25 mouse cellular contexts compared by ENCODE assay signal in genomic region chr2:27265819-27266218, GRCm38 (mm10). TPM values are rescaled to one million over a fixed set of nuclear protein-coding genes. Genes with fewer than 3 reads are reported as not detected.
DNase-seq lines count a peak whose midpoint lies in the region; ATAC-seq and TF ChIP-seq lines count a peak whose summit lies in the region.
"Had no signal": no experiment of that assay in that cellular context is flagged by ENCODE, and none has a peak within 500 bp of the region (broad histone marks: within the 10 kb centered on the region; RNA-seq: fewer than 3 reads in every experiment).

No protein-coding gene starts in this region.

- TF ChIP-seq CTCF in spleen, adult 2 months (IDR thresholded peaks at IDR 0.05; ENCODE audit: extremely low read depth, insufficient read depth, insufficient read length, insufficient replicate concordance) = no peak

- H3K36me3 ChIP-seq in spleen, adult 2 months (ENCODE audit: control insufficient read depth, insufficient read depth, low read length) = peaks cover 49% of the 10 kb centered on the region

- peak; percentile 60 for ATAC-seq in granulocyte monocyte progenitor cell, adult 5-6 weeks (replicated peaks; ENCODE audit: poor library complexity, severe bottlenecking)
- ATAC-seq in neutrophil, adult 5-6 weeks (ENCODE audit: extremely low read depth, insufficient number of reproducible peaks, low FRiP score, poor library complexity, severe bottlenecking) = peak; percentile 50; the same call in 1 of the 2 replicates
- ATAC-seq: forebrain, embryonic 13.5 days; forebrain, embryonic 16.5 days; hindbrain, embryonic 16.5 days had no signal

- H3K4me3 ChIP-seq in spleen, adult 2 months (ENCODE audit: extremely low read depth, insufficient read depth, insufficient read length) = no peak overlapping the region
- H3K4me3 ChIP-seq: forebrain, embryonic 10.5 days; forebrain, embryonic 13.5 days; gastrocnemius, adult 2 months; heart, embryonic 12.5 days; heart, embryonic 15.5 days; hindbrain, embryonic 10.5 days; hindbrain, embryonic 13.5 days had no signal

- 25% methylated on average over 3 of the region's 3 CpGs for WGBS in spleen, adult 2 months

- no peak for TF ChIP-seq POLR2A in spleen, adult 2 months (IDR thresholded peaks at IDR 0.05; ENCODE audit: low read depth, low read length)

- H3K4me1 ChIP-seq in spleen, adult 2 months (ENCODE audit: control insufficient read depth, insufficient read depth, insufficient read length) = no peaks in the 10 kb centered on the region; the same call in 1 of the 2 replicates
- H3K4me1 ChIP-seq: forebrain, embryonic 10.5 days; forebrain, embryonic 13.5 days; hindbrain, embryonic 10.5 days; hindbrain, embryonic 13.5 days had no signal

- peak in 1 of 2 experiments; percentile 23 for DNase-seq in spleen, adult 2 months (ENCODE audit: low read depth in 1 of 2, low spot score in 2 of 2)
- no peak for DNase-seq in spleen, postnatal 4 days (ENCODE audit: low spot score in 2 of 2)
- DNase-seq in frontal cortex, postnatal 14 days (ENCODE audit: low spot score in 2 of 2) = no peak
- DNase-seq in adrenal gland, postnatal 4 days (ENCODE audit: low spot score in 2 of 2) = no peak
- DNase-seq in kidney, postnatal 36 days = no peak
- DNase-seq: adrenal gland, adult 2 months; adrenal gland, postnatal 14 days; cerebellum, adult 2 months; cerebellum, postnatal 10 days; cerebellum, postnatal 36 days; gastrocnemius, postnatal 14 days; heart, adult 18-20 months; heart, postnatal 10 days; heart, postnatal 36 days had no signal

- peak overlapping the region; percentile 73 for H3K27ac ChIP-seq in spleen, adult 2 months (ENCODE audit: insufficient read depth, low read length)
- H3K27ac ChIP-seq: forebrain, embryonic 10.5 days; forebrain, embryonic 13.5 days; gastrocnemius, adult 2 months; heart, embryonic 15.5 days; hindbrain, embryonic 10.5 days; hindbrain, embryonic 13.5 days had no signal

- no peaks in the 10 kb centered on the region for H3K27me3 ChIP-seq in spleen, adult 2 months (ENCODE audit: control insufficient read depth, insufficient read depth, low read length)
- H3K27me3 ChIP-seq: forebrain, embryonic 13.5 days; heart, embryonic 12.5 days; heart, embryonic 15.5 days; hindbrain, embryonic 13.5 days had no signal

RNA-seq across cellular contexts. Expression of gene Sardh, which starts 17.7 kb away (rescaled TPM):
- polyA plus RNA-seq in spleen, adult 2 months (2012; rRNA removed) = 8.8 and 9.4 TPM in 2 replicates
- total RNA-seq in granulocyte monocyte progenitor cell, adult 5-6 weeks (2014; fragmentation: Nextera tagmentation) = not detected in 2 replicates
- 0.82 TPM in 1 of 2 replicates, not detected in the other for total RNA-seq in granulocyte monocyte progenitor cell, adult 5-6 weeks (2017)
- not detected in 2 replicates for total RNA-seq in neutrophil, adult 5-6 weeks (2017)
- total RNA-seq in adrenal gland, postnatal 4 days (2021) = 10 to 100 TPM; 33.3 to 44.3 TPM

Comparison
In these comparisons a context has a peak if more than half of its experiments do, and no peak if none do; other contexts are left out.
1. RNA of gene Sardh, which starts 17.7 kb away (total RNA-seq): 33.3 to 44.3 TPM in adrenal gland, postnatal 4 days; not detected in neutrophil, adult 5-6 weeks and 0.82 TPM in granulocyte monocyte progenitor cell, adult 5-6 weeks; every median in the first group is over 10 times any median in the second.